Mouse (Mus musculus) neural tube, embryonic 13.5 days (tissue): ENCODE results near the gene Nox3. TPM values are rescaled to one million over a fixed set of nuclear protein-coding genes. Genes with fewer than 3 reads are reported as not detected.

ENCODE experiments used
- ATAC-seq: fragments of 200-750 bp; cut with Nextera tagmentation; 2 replicates; pipeline ENCODE4 v1.8.0; 2017; ENCODE audit warnings: low read depth, mild to moderate bottlenecking, moderate TSS enrichment, moderate library complexity
- H3K27ac ChIP-seq: fragments of 300-500 bp; sonication (generic); replicated peaks from 2 replicates; pipeline ENCODE4 v1.5.1; 2015; ENCODE audit warnings: moderate library complexity, mild to moderate bottlenecking, inconsistent platforms
- H3K27me3 ChIP-seq: fragments of 300-500 bp; sonication (generic); 2 replicates; pipeline ENCODE4 v1.6.1; 2015; ENCODE audit warnings: mild to moderate bottlenecking, inconsistent platforms
- H3K36me3 ChIP-seq: fragments of 300-500 bp; sonication (generic); 2 replicates; pipeline ENCODE4 v1.6.1; 2015; ENCODE audit warnings: mild to moderate bottlenecking, inconsistent platforms
- H3K4me1 ChIP-seq: fragments of 300-500 bp; sonication (generic); replicated peaks from 2 replicates; pipeline ENCODE4 v1.6.1; 2015; ENCODE audit warnings: inconsistent platforms
- H3K4me2 ChIP-seq: fragments of 300-500 bp; sonication (generic); 2 replicates; pipeline ENCODE4 v1.6.1; 2015; ENCODE audit warnings: inconsistent platforms, mild to moderate bottlenecking, moderate library complexity
- H3K4me3 ChIP-seq: fragments of 300-500 bp; sonication (generic); 2 replicates; pipeline ENCODE4 v1.5.1; 2015; ENCODE audit warnings: mild to moderate bottlenecking, inconsistent platforms
- H3K9ac ChIP-seq: fragments of 300-500 bp; sonication (generic); 2 replicates; pipeline ENCODE4 v1.6.1; 2015; ENCODE audit warnings: moderate library complexity, mild to moderate bottlenecking, inconsistent platforms
- H3K9me3 ChIP-seq: fragments of 300-500 bp; sonication (generic); 2 replicates; pipeline ENCODE4 v1.6.1; 2016; ENCODE audit warnings: inconsistent platforms
- WGBS: fragments of 180-500 bp; shearing (Covaris S2); methylation state at CpG from one replicate; pipeline ENCODE4 v1.1.7; 2015; 5-methylcytosine and 5-hydroxymethylcytosine counted together
- polyA plus RNA-seq: library from polyadenylated mRNA; unstranded; fragments of >200 nt; fragmentation: Nextera tagmentation; extraction: Ambion mirVana; gene quantifications from 2 replicates; pipeline ENCODE4 v1.2.1, GENCODE M21; 2015

Gene Nox3
- not detected in 2 replicates for polyA plus RNA-seq

GRCm38 (mm10) chr17:3696161-3696560 lies at the start of gene Nox3:
Nox3 (minus strand) TSS chr17:3696261.
- no peaks in the 10 kb centered on the region for H3K27me3 ChIP-seq
- H3K4me2 ChIP-seq = no peak within 1 kb of the TSS
- WGBS = 93% methylated on average over 9 of the region's 9 CpGs
- H3K36me3 ChIP-seq = no peaks in the 10 kb centered on the region
- no peaks in the 10 kb centered on the region for H3K9me3 ChIP-seq
- H3K4me3 ChIP-seq = no peak within 1 kb of the TSS
- H3K9ac ChIP-seq = no peak within 1 kb of the TSS
- H3K4me1 ChIP-seq = 0 out of 2 replicates have a peak, but pooled peaks cover 7% of the 10 kb centered on the region
- no peak within 1 kb of the TSS for H3K27ac ChIP-seq
- ATAC-seq = no peak

- no peak overlapping the region for H3K9ac ChIP-seq
- no peaks in the 10 kb centered on the region for H3K36me3 ChIP-seq
- no peak overlapping the region for H3K27ac ChIP-seq
- 85% methylated on average over 2 of the region's 2 CpGs for WGBS
- H3K9me3 ChIP-seq = no peaks in the 10 kb centered on the region
- no peak for ATAC-seq
- no peaks in the 10 kb centered on the region for H3K4me1 ChIP-seq
- H3K27me3 ChIP-seq = no peaks in the 10 kb centered on the region
- H3K4me3 ChIP-seq = no peak overlapping the region
- H3K4me2 ChIP-seq = no peak overlapping the region
These were observed 48.3 kb upstream of the Nox3 start for GRCm38 (mm10) chr17:3744402-3744801.

GRCm38 (mm10) chr17:3736936-3737335 lies 40.9 kb upstream of the Nox3 start:
- no peak overlapping the region for H3K27ac ChIP-seq
- no peaks in the 10 kb centered on the region for H3K27me3 ChIP-seq
- 60% methylated on average over 2 of the region's 2 CpGs for WGBS
- H3K9me3 ChIP-seq = no peaks in the 10 kb centered on the region
- H3K9ac ChIP-seq = no peak overlapping the region
- H3K36me3 ChIP-seq = no peaks in the 10 kb centered on the region
- no peak overlapping the region for H3K4me2 ChIP-seq
- H3K4me1 ChIP-seq = no peaks in the 10 kb centered on the region
- no peak for ATAC-seq
- no peak overlapping the region for H3K4me3 ChIP-seq

GRCm38 (mm10) chr17:3734286-3734685 lies 38.2 kb upstream of the Nox3 start:
- H3K4me2 ChIP-seq = no peak overlapping the region
- H3K9ac ChIP-seq = no peak overlapping the region
- H3K9me3 ChIP-seq = no peaks in the 10 kb centered on the region
- H3K4me3 ChIP-seq = no peak overlapping the region
- no peak overlapping the region for H3K27ac ChIP-seq
- H3K4me1 ChIP-seq = no peaks in the 10 kb centered on the region
- no peaks in the 10 kb centered on the region for H3K36me3 ChIP-seq
- ATAC-seq = no peak
- no peaks in the 10 kb centered on the region for H3K27me3 ChIP-seq

GRCm38 (mm10) chr17:3705350-3705930 lies 9.4 kb upstream of the Nox3 start:
- no peaks in the 10 kb centered on the region for H3K9me3 ChIP-seq
- no peak overlapping the region for H3K4me3 ChIP-seq
- H3K27ac ChIP-seq = no peak overlapping the region
- no peaks in the 10 kb centered on the region for H3K36me3 ChIP-seq
- no peak overlapping the region for H3K9ac ChIP-seq
- 96% methylated on average over 1 of the region's 1 CpGs for whole genome bisulfite sequencing
- no peaks in the 10 kb centered on the region for H3K4me1 ChIP-seq
- no peak for ATAC-seq
- no peaks in the 10 kb centered on the region for H3K27me3 ChIP-seq
- no peak overlapping the region for H3K4me2 ChIP-seq

- no peaks in the 10 kb centered on the region for H3K27me3 ChIP-seq
- ATAC-seq = no peak
- no peak overlapping the region for H3K4me2 ChIP-seq
- no peak overlapping the region for H3K4me3 ChIP-seq
- H3K4me1 ChIP-seq = no peaks in the 10 kb centered on the region
- no peaks in the 10 kb centered on the region for H3K9me3 ChIP-seq
- WGBS = 60% methylated on average over 3 of the region's 3 CpGs
- H3K9ac ChIP-seq = no peak overlapping the region
- H3K36me3 ChIP-seq = no peaks in the 10 kb centered on the region
- H3K27ac ChIP-seq = no peak overlapping the region
These were observed 6.3 kb upstream of the Nox3 start for GRCm38 (mm10) chr17:3702320-3702719.

- H3K27me3 ChIP-seq = no peaks in the 10 kb centered on the region
- no peak overlapping the region for H3K4me2 ChIP-seq
- H3K9me3 ChIP-seq = no peaks in the 10 kb centered on the region
- ATAC-seq = no peak
- peaks cover 21% of the 10 kb centered on the region for H3K4me1 ChIP-seq
- H3K4me3 ChIP-seq = no peak overlapping the region
- no peak overlapping the region for H3K9ac ChIP-seq
- no peak overlapping the region for H3K27ac ChIP-seq
- H3K36me3 ChIP-seq = no peaks in the 10 kb centered on the region
- 56% methylated on average over 8 of the region's 8 CpGs for WGBS
These were observed 3.2 kb downstream of the Nox3 start for GRCm38 (mm10) chr17:3692817-3693216.

- Histone ChIP-seq H3K4me3 (no peak overlapping the region), H3K4me1 (peaks cover 21% of the 10 kb centered on the region), H3K4me2 (no peak overlapping the region), H3K27ac (no peak overlapping the region; the same call in 1 of the 2 replicates), H3K9me3 (no peaks in the 10 kb centered on the region), H3K36me3 (no peaks in the 10 kb centered on the region), H3K9ac (no peak overlapping the region), H3K27me3 (no peaks in the 10 kb centered on the region)
- peak; percentile 53 for ATAC-seq
- 46% methylated on average over 8 of the region's 8 CpGs for WGBS
These were observed 5.4 kb downstream of the Nox3 start for GRCm38 (mm10) chr17:3690499-3691258.

- Histone ChIP-seq H3K9me3 (peaks cover 5% of the 10 kb centered on the region; the same call in 1 of the 2 replicates), H3K27me3 (no peaks in the 10 kb centered on the region), H3K36me3 (no peaks in the 10 kb centered on the region), H3K4me3 (no peak overlapping the region), H3K27ac (no peak overlapping the region), H3K9ac (no peak overlapping the region), H3K4me2 (no peak overlapping the region), H3K4me1 (no peaks in the 10 kb centered on the region)
- WGBS = 41% methylated on average over 3 of the region's 3 CpGs
- no peak for ATAC-seq
These were observed 12.4 kb downstream of the Nox3 start for GRCm38 (mm10) chr17:3683662-3684061.

GRCm38 (mm10) chr17:3669226-3669625 lies 26.8 kb downstream of the Nox3 start:
- no peak overlapping the region for H3K27ac ChIP-seq
- H3K4me2 ChIP-seq = no peak overlapping the region
- no peak overlapping the region for H3K9ac ChIP-seq
- no peaks in the 10 kb centered on the region for H3K4me1 ChIP-seq
- 91% methylated on average over 4 of the region's 4 CpGs for WGBS
- H3K4me3 ChIP-seq = no peak overlapping the region
- H3K9me3 ChIP-seq = no peaks in the 10 kb centered on the region
- no peaks in the 10 kb centered on the region for H3K36me3 ChIP-seq
- ATAC-seq = no peak
- H3K27me3 ChIP-seq = no peaks in the 10 kb centered on the region

- Histone ChIP-seq H3K4me3 (no peak overlapping the region), H3K27me3 (no peaks in the 10 kb centered on the region), H3K9ac (no peak overlapping the region), H3K9me3 (no peaks in the 10 kb centered on the region), H3K27ac (no peak overlapping the region), H3K4me2 (no peak overlapping the region), H3K4me1 (no peaks in the 10 kb centered on the region), H3K36me3 (no peaks in the 10 kb centered on the region)
- 74% methylated on average over 4 of the region's 4 CpGs for WGBS
- no peak for ATAC-seq
These were observed 28.8 kb downstream of the Nox3 start for GRCm38 (mm10) chr17:3667287-3667686.

- H3K27ac ChIP-seq = no peak overlapping the region
- no peak overlapping the region for H3K9ac ChIP-seq
- H3K4me1 ChIP-seq = no peaks in the 10 kb centered on the region
- no peak for ATAC-seq
- no peak overlapping the region for H3K4me3 ChIP-seq
- H3K4me2 ChIP-seq = no peak overlapping the region
- no peaks in the 10 kb centered on the region for H3K36me3 ChIP-seq
- WGBS = 71% methylated on average over 4 of the region's 4 CpGs
- no peaks in the 10 kb centered on the region for H3K27me3 ChIP-seq
- H3K9me3 ChIP-seq = no peaks in the 10 kb centered on the region
These were observed 30.7 kb downstream of the Nox3 start for GRCm38 (mm10) chr17:3665321-3665720.

- WGBS = 78% methylated on average over 5 of the region's 5 CpGs
- Histone ChIP-seq H3K27ac (no peak overlapping the region), H3K9ac (no peak overlapping the region), H3K4me1 (no peaks in the 10 kb centered on the region), H3K27me3 (no peaks in the 10 kb centered on the region), H3K4me2 (no peak overlapping the region), H3K36me3 (no peaks in the 10 kb centered on the region), H3K4me3 (no peak overlapping the region), H3K9me3 (no peaks in the 10 kb centered on the region)
- ATAC-seq = no peak
These were observed 36.6 kb downstream of the Nox3 start for GRCm38 (mm10) chr17:3659497-3659896.
